Mouse (Mus musculus): ENCODE results near the gene Tmem265.

Tmem265 gene

DNA sequence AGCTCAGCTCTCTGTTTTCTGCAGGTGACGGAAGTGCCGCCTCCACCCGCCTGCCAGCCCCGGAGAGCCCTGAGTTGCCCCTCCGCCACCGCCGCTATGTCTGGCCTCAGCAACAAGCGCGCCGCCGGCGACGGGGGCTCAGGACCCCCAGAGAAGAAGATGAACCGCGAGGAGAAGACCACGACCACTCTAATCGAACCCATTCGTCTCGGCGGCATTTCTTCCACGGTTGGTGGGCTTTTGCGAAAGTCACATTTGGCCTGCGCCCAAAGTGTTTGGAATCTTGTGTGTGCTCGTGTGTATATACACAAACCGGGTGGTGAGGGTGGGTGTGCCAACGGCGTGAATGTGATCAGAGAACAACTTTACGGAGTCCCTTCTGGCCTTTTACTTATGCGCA, 27.7 kb downstream of the Tmem265 start:
- peak; percentile 36 for DNase-seq

DNA sequence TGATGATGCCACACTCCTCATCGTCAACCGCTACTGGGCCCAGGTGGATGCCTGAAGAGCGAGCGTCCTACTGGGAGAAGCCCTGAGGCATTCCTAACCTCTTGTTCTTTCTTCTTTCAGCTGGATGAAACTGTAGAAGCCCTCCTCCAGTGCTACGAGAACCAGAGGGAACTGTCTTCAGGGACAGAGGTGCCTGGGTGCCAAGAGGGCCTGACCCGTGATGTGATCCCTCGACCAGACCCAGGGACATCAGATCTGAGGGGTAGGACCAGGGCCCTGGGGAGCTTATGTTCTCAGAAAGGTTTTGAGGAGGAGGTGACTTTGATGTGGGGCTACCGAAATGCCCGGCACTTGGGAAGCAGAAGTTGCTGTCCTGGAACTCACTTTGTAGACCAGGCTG, 28.4 kb downstream of the Tmem265 start:
- no peak for DNase-seq

DNA sequence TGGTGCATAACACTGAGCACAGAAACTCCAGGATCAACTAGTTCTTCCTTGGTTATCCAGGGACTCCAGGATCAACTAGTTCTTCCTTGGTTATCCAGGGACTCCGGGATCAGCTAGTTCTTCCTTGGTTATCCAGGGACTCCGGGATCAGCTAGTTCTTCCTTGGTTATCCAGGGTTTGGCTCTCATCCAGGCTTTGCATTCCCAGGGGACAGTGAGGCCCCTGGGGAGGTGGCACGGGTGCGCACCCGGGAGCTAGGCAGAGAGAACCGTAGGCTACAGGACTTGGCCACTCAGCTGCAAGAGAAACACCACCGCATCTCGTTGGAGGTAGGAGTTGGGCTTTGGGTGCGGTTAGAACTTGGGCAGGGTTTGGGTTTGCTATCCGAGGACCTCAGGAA, 29.9 kb downstream of the Tmem265 start:
- DNase-seq: no peak

DNA sequence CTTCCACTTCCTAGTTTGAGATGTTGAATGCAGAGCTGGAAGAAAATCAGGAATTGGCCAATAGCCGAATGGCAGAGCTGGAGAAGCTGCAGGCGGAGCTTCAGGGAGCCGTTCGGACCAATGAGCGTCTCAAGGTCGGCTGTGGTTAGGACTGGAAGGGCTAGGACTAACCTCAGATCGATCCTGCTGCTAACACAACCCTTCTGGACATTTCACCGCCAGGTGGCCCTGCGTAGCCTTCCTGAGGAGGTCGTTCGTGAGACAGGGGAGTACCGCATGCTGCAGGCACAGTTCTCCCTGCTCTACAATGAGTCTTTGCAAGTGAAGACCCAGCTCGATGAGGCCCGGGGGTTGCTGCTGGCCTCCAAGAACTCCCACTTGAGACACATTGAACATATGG, 31.4 kb downstream of the Tmem265 start:
- no peak for DNase-seq

DNA sequence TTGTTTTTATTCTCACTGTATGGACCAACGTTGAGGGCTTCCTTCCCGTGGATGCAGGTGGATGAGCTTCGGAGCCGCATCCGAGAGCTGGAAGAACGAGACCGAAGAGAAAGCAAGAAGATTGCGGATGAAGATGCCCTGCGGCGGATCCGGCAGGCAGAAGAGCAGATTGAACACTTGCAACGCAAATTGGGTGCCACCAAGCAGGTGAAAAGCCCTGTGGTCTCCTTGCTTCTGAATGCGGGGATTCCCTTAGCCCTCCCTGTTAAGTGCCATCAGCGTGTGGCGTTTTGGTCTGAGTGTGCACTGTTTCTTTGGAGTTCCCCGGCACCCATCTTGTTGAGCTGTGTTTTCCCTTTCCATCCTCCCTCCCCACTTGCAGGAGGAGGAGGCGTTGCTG, 35.6 kb downstream of the Tmem265 start:
- no peak for DNase-seq

DNA sequence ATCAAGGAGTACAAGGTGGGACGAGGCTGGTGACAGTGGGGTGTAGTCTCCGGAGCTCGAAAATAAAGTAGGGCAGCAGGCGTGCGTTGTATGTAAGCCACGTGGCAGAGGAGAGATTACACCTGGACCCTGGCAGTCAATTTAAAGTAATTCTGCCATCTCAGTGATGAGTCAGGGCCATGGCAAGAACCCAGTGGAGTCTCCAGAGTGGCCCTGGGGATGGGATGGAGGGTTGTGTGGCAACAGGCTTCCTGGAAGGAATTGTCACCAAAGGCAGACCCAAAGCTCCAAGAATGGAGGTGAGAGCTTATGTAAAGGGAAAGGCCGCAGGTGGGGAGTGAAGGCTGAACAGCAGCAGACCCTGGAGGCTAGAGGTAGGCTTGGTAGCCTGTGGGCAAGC, 39.4 kb downstream of the Tmem265 start:
- no peak for DNase-seq

DNA sequence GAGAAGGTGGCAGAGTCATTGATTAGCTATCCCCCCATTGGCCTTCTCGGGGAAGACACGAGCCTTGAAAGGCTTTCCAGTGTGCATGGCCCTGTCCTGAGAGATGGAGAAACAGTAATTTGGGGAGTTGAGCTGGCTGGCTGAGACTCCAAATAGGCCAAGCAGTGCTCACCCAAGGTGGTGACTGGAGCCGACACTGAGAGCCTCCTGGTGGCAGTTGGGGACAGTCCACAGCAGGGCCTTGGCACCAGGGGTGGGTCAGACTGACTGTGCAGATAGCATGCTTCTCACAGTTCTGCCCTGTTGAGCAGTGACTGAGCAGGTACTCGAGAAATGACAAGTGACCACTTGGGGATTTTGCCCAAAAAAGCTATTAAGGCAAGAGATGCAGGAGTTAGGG, 40.5 kb downstream of the Tmem265 start:
- no peak for DNase-seq

DNA sequence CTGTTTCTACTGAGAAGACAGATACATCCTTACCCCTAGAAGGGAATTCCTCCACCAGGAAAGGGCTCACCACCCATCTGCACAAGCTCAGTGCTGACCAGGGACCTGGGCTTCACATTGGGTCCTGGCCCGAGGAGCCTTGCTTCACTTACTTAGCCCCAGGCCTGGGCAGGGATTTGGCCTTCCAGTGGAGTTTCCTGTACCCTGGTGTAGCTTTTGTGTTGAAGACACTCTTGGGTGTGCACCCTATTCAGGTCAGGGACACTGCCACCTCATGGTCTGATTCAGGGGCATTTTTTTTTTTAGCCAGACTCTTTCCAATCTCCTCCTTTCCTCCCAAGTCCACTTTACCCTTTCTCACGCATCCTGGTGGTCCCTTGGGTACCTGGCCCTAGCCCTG, 41.7 kb downstream of the Tmem265 start:
- no peak for DNase-seq

DNA sequence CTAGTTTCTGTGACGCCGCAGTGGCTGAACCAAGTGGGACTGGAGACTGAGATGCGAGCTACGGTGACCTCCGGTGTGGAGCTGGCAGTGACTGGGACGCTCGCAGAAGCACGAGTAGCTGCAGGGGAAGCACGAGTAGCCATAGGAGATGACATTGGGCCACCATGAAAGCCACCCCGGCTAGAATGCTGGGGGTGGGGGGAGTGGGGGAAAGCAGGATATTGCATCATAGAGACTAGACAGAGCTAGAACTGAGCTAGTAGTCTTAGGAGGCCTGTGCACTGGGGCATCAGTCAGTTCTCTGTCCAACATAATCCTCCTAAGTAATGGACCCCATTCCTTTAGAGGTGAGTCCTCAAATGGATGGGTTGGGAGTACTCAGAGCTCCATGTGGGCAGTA, 43.1 kb downstream of the Tmem265 start:
- no peak for DNase-seq

DNA sequence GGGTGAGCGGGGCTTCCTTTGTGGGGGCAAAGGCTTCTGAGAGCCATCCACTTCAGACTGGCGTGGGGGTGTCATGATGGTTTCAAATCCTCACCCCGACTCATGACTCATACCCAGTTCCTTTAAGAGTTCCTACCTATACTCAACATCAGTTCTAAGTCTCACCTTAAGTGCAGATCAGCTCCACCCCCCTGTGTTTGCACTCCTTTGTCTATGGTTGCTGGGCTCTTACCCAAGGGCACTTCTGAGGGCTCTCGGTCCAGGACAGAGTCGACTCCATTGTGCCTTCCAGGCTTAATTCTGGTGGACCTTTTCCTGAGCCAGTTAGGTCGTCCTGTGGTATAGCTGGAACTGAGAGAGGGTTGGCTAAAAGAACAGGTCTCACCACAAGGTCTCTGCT, 46.0 kb downstream of the Tmem265 start:
- no peak for DNase-seq

DNA sequence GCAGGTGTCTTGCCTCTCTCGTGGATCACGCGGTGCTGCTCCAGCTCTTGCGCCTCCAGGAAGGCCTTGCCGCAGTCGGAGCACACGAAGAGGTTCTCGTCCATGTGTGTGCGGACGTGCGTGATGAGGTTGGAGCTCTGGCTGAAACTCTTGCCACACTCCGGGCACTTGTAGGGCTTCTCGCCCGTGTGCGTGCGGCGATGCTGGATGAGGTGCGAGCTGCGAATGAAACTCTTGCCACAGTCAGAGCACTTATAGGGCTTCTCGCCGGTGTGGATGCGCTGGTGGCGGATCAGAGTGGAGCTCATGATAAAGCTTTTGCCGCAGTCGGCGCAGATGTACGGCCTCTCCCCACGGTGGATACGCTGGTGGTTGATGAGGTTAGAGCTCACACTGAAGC, 49.8 kb downstream of the Tmem265 start:
- no peak for DNase-seq

DNA sequence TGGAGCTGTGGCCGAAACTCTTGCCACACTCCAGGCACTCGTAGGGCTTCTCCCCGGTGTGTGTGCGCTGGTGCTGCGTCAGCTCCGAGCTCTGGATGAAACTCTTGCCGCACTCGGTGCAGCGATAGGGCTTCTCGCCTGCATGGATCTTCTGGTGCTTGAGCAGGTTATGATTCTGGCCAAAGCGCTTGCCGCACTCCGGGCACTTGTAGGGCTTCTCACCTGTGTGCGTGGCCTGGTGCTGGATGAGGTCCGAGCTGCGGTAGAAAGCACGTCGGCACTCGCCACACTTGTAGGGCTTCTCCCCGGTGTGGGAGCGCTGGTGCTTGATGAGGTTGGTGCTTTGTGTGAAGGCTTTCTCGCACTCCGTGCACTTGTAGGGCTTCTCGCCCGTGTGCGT, 50.4 kb downstream of the Tmem265 start:
- no peak for DNase-seq

DNA sequence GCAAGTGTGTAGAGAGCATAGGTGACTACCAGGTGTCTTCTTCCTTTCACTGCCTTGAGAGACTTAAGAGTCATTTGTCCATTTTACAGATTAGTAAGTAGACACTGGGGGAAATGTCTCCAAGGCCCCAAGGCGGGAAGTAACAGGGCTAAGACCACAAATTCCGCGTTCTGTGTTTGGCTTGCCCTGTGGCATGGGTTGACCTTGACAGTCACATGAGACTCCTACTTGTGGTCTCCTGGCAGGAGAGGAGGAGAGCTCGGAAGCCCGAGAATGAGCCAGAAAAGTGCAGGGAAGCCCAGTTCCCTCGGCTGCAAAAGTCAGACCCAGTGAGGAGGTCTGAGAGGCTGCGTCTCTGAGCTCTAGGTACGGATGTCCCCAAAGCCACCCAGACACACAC, 52.3 kb downstream of the Tmem265 start:
- peak; percentile 56 for DNase-seq

DNA sequence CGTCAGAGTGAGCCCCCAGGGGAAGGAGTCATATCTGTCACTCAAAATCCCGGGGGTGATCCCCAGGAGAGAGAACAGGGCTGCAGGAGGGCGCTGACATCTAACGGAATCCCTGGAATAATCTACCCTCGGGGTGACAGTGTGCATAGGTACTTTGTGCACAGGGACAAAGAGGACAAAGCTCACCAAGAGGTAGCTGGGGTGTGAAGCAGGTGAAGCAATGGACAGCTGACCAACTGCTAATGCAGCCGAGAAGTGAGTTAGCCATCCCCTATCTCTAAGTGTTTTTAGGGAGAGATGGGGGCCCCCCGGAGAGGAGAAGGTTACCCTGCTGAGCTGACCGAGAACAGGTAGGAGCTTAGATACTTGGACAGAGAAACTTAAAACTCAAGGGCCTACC, 52.9 kb downstream of the Tmem265 start:
- DNase-seq: peak; percentile 46

DNA sequence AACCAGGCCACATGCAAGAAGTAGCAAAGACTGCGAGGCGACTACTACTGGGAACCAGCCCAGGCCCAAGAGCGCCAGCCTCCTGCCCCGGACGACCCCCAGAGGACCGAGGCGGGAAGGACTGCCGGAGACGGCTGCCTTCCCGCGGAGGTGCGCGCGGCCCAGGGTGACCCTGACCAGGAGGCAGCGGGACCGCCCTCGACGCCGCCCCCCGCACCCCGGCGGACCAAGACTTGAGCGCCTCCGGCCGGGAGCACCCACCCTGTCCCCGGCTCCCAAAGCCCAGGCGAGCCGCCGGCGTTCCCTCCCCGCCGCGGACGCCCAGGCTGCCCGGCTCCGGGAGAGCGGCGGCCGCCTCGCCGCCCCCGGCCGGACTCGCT, 53.3 kb downstream of the Tmem265 start:
- DNase-seq: peak; percentile 72

DNA sequence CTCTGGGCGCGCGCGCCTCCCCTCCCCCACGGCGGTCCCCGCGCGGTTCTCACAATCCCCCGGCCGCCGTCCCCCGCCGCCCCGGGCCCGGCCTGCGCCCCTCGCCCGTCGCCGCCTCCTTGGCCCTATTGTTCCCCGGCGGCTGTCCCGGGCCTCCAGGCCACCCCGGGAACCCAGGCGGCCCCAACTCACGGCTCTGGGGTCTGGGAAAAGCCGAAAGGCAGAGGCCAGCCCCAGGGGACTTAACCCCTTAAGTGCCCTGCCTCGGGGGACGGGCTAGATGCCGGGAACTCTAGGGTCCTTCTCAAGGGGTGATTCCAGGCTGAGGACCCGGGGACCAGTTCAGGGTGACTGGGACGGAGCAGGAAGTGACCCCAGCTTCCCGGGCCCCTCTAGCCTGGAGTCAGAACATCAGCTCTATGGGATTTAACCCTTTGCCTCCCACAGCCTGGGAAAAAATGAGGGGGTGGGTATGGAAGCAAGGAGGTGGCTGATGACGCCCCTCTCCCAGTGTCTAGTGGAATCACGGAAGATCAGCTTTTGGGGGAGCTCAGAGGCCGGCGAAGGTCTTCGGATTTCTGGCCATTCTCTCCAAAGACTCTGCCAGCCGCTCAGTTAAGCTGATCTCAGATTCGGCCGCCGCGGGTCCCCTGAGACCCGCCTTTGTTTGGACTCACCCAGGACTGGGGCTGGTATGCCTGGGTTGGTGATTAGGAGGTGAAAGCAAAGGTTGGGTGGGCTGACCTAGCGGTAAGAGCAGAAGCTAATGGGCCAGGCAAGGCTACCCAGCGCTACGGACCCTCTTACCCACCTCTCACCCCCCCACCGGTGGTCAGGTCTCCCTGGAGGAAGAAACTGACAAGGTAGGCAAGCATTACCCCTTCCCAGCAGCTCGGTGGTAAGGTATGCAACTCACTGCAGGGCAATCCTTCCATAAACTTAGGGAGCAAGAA, 54.0 kb downstream of the Tmem265 start, which contains the start of gene Zfp629:
Gene Zfp629 (minus strand): TSS at position 907 of the 953 bp plus-strand sequence.
- DNase-seq: peak; percentile 73

DNA sequence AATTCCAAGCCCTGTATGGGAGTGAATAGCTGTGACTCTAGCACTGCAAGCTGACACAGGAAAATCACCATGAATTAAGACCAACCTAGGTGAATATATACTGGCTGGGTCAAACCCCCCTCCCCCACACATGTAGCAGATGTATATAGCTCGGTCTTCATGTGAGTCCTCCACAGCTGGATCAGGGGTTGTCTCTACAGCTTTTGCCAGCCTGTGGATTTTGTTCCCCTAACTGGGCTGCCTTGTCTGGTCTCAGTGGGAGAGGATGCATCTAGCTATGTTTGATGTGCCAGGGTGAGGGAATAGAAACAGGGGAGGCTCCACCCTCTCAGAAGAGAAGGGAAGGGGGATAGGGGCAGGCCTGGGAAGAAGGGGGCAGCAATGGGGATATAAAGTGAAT, 55.1 kb downstream of the Tmem265 start:
- DNase-seq: no peak

All from kidney, adult 11 months (tissue).